Mouse (Mus musculus) heart, embryonic 11.5 days (tissue): Measurements from ENCODE around the gene Olfr1301. TPM values are rescaled to one million over a fixed set of nuclear protein-coding genes. Genes with fewer than 3 reads are reported as not detected.

Source experiments
- ATAC-seq: fragments of 200-750 bp; cut with Nextera tagmentation; replicated peaks from 2 replicates; pipeline ENCODE4 v1.8.0; 2017; ENCODE audit warnings: moderate library complexity; ENCODE audit not compliant: insufficient number of reproducible peaks, low FRiP score, low TSS enrichment
- H3K27ac ChIP-seq: fragments of 300-500 bp; sonication (generic); 2 replicates; pipeline ENCODE4 v1.5.1; 2014; ENCODE audit warnings: mild to moderate bottlenecking, low read depth, low read length
- H3K27me3 ChIP-seq: fragments of 300-500 bp; sonication (generic); 2 replicates; pipeline ENCODE4 v1.6.1; 2014; ENCODE audit warnings: mild to moderate bottlenecking, low read length, mixed read lengths; ENCODE audit not compliant: control insufficient read depth, insufficient read depth
- H3K36me3 ChIP-seq: fragments of 300-500 bp; sonication (generic); 2 replicates; pipeline ENCODE4 v1.6.1; 2014; ENCODE audit warnings: mild to moderate bottlenecking, low read length, moderate library complexity, mixed read lengths; ENCODE audit not compliant: control insufficient read depth, insufficient read depth
- H3K4me1 ChIP-seq: fragments of 300-500 bp; sonication (generic); 2 replicates; pipeline ENCODE4 v1.6.1; 2014; ENCODE audit warnings: low read length; ENCODE audit not compliant: control insufficient read depth, insufficient read depth
- H3K4me2 ChIP-seq: fragments of 300-500 bp; sonication (generic); 2 replicates; pipeline ENCODE4 v1.6.1; 2014; ENCODE audit warnings: mild to moderate bottlenecking, moderate library complexity
- H3K4me3 ChIP-seq: fragments of 300-500 bp; sonication (generic); 2 replicates; pipeline ENCODE4 v1.5.1; 2014; ENCODE audit warnings: low read depth, low read length
- H3K9ac ChIP-seq: fragments of 300-500 bp; sonication (generic); 2 replicates; pipeline ENCODE4 v1.6.1; 2014; ENCODE audit warnings: mild to moderate bottlenecking, low read depth, low read length, moderate library complexity
- H3K9me3 ChIP-seq: fragments of 300-500 bp; sonication (generic); replicated peaks from 2 replicates; pipeline ENCODE4 v1.6.1; 2016; ENCODE audit warnings: low read length; ENCODE audit not compliant: control insufficient read depth
- WGBS: fragments of 180-500 bp; shearing (Covaris S2); extraction: QIAGEN DNeasy Blood & Tissue Kit; methylation state at CpG from one replicate; pipeline ENCODE4 v1.1.7; 2014; ENCODE audit not compliant: insufficient replicate concordance; 5-methylcytosine and 5-hydroxymethylcytosine counted together
- polyA plus RNA-seq: library from polyadenylated mRNA; unstranded; fragments of >200 nt; fragmentation: Nextera tagmentation; extraction: Ambion mirVana; gene quantifications from 2 replicates; pipeline ENCODE4 v1.2.1, GENCODE M21; 2014

The Olfr1301 gene
- polyA plus RNA-seq, result not detected in 2 replicates

- Histone ChIP-seq H3K36me3 (no peaks in the 10 kb centered on the region), H3K4me3 (no peak within 1 kb of the TSS), H3K9ac (no peak within 1 kb of the TSS), H3K4me1 (no peaks in the 10 kb centered on the region), H3K4me2 (no peak within 1 kb of the TSS), H3K27ac (no peak within 1 kb of the TSS), H3K27me3 (no peaks in the 10 kb centered on the region), H3K9me3 (no peaks in the 10 kb centered on the region)
- no peak for ATAC-seq
- WGBS, result 83% methylated on average over 3 of the region's 3 CpGs
Measured at GRCm38 (mm10) chr2:111750706-111751105, at the start of gene Olfr1301. Gene Olfr1301, plus strand, starts transcription at chr2:111751006.

- Histone ChIP-seq H3K9ac (no peak overlapping the region), H3K4me2 (no peak overlapping the region), H3K36me3 (no peaks in the 10 kb centered on the region), H3K4me1 (no peaks in the 10 kb centered on the region), H3K27me3 (no peaks in the 10 kb centered on the region), H3K27ac (no peak overlapping the region), H3K4me3 (no peak overlapping the region), H3K9me3 (no peaks in the 10 kb centered on the region)
- no peak for ATAC-seq
Measured at GRCm38 (mm10) chr2:111726739-111727138, 24.1 kb upstream of the Olfr1301 start.

GRCm38 (mm10) chr2:111777129-111777528 lies 26.3 kb downstream of the Olfr1301 start, which contains the start of gene Olfr1302:
Gene Olfr1302, plus strand, starts transcription at chr2:111777429.
- 70% methylated on average over 2 of the region's 2 CpGs for WGBS
- Histone ChIP-seq H3K4me3 (no peak within 1 kb of the TSS), H3K27me3 (no peaks in the 10 kb centered on the region), H3K27ac (no peak within 1 kb of the TSS), H3K4me2 (no peak within 1 kb of the TSS), H3K36me3 (no peaks in the 10 kb centered on the region), H3K9ac (no peak within 1 kb of the TSS), H3K4me1 (no peaks in the 10 kb centered on the region), H3K9me3 (no peaks in the 10 kb centered on the region)
- ATAC-seq, result no peak

Other genes with a start within 250 kb of the Olfr1301 start
- gene Olfr1293-ps, start 225.8 kb upstream of the Olfr1301 start, polyA plus RNA-seq, result not detected in 2 replicates
- gene Olfr1294, start 210.7 kb upstream of the Olfr1301 start, polyA plus RNA-seq, result not detected in 2 replicates
- not detected in 2 replicates for gene Olfr1295, start 181.3 kb upstream of the Olfr1301 start, polyA plus RNA-seq
- not detected in 2 replicates for gene Olfr1297, start 124.5 kb upstream of the Olfr1301 start, polyA plus RNA-seq
- gene Olfr1298, start 101.8 kb upstream of the Olfr1301 start, polyA plus RNA-seq, result not detected in 2 replicates
- gene Olfr1299, start 89.6 kb upstream of the Olfr1301 start, polyA plus RNA-seq, result not detected in 2 replicates
- not detected in 2 replicates for gene Olfr1302, start 26.4 kb downstream of the Olfr1301 start, polyA plus RNA-seq
- not detected in 2 replicates for gene Olfr1303, start 69.3 kb downstream of the Olfr1301 start, polyA plus RNA-seq
- not detected in 2 replicates for gene Olfr1305, start 126.1 kb downstream of the Olfr1301 start, polyA plus RNA-seq
- gene Olfr1306, start 165.3 kb downstream of the Olfr1301 start, polyA plus RNA-seq, result not detected in 2 replicates
- gene Olfr1307, start 198.4 kb downstream of the Olfr1301 start, polyA plus RNA-seq, result not detected in 2 replicates
- not detected in 2 replicates for gene Olfr1308, start 213.9 kb downstream of the Olfr1301 start, polyA plus RNA-seq
- gene Olfr1309, start 239.3 kb downstream of the Olfr1301 start, polyA plus RNA-seq, result not detected in 2 replicates